Mouse (Mus musculus): ENCODE measurements around the gene Olfr288. TPM values are rescaled to one million over a fixed set of nuclear protein-coding genes. Genes with fewer than 3 reads are reported as not detected.

The Olfr288 gene
- total RNA-seq, 4 experiments from 2014 or later, result 0.37 TPM; not detected in 3

- no peak for DNase-seq (ENCODE audit: low spot score in 2 of 2)
Observed at GRCm38 (mm10) chr15:98166963-98167644, 28.2 kb downstream of the Olfr288 start, which contains the start of gene Ccdc184. Ccdc184 (plus strand) TSS chr15:98167158.

- DNase-seq (ENCODE audit: low spot score in 2 of 2), result no peak
Observed at GRCm38 (mm10) chr15:98165525-98165924, 29.8 kb downstream of the Olfr288 start, which contains the start of gene Asb8. Asb8 (minus strand) TSS chr15:98165625.

- DNase-seq (ENCODE audit: low spot score in 2 of 2), result no peak
Observed at GRCm38 (mm10) chr15:98162561-98162960, 32.8 kb downstream of the Olfr288 start.

- DNase-seq (ENCODE audit: low spot score in 2 of 2), result no peak
Observed at GRCm38 (mm10) chr15:98161026-98161805, 34.1 kb downstream of the Olfr288 start.

- DNase-seq (ENCODE audit: low spot score in 2 of 2), result no peak
Observed at GRCm38 (mm10) chr15:98157253-98157652, 38.1 kb downstream of the Olfr288 start.

GRCm38 (mm10) chr15:98155944-98156343, 39.4 kb downstream of the Olfr288 start:
- DNase-seq (ENCODE audit: low spot score in 2 of 2), result no peak

- no peak for DNase-seq (ENCODE audit: low spot score in 2 of 2)
Observed at GRCm38 (mm10) chr15:98155272-98155671, 40.1 kb downstream of the Olfr288 start.

- no peak for DNase-seq (ENCODE audit: low spot score in 2 of 2)
Observed at GRCm38 (mm10) chr15:98154631-98155030, 40.7 kb downstream of the Olfr288 start.

GRCm38 (mm10) chr15:98154146-98154545, 41.2 kb downstream of the Olfr288 start:
- no peak for DNase-seq (ENCODE audit: low spot score in 2 of 2)

- DNase-seq (ENCODE audit: low spot score in 2 of 2), result no peak
Observed at GRCm38 (mm10) chr15:98153625-98154024, 41.7 kb downstream of the Olfr288 start.

GRCm38 (mm10) chr15:98152916-98153315, 42.4 kb downstream of the Olfr288 start:
- no peak for DNase-seq (ENCODE audit: low spot score in 2 of 2)

- DNase-seq (ENCODE audit: low spot score in 2 of 2), result no peak
Observed at GRCm38 (mm10) chr15:98149166-98149602, 46.2 kb downstream of the Olfr288 start.

GRCm38 (mm10) chr15:98148356-98148755, 47.0 kb downstream of the Olfr288 start:
- DNase-seq (ENCODE audit: low spot score in 2 of 2), result no peak

- DNase-seq (ENCODE audit: low spot score in 2 of 2), result peak; percentile 84 to 94
Observed at GRCm38 (mm10) chr15:98145559-98146181, 49.7 kb downstream of the Olfr288 start.

- DNase-seq (ENCODE audit: low spot score in 2 of 2), result no peak
Observed at GRCm38 (mm10) chr15:98144861-98145507, 50.4 kb downstream of the Olfr288 start.

- DNase-seq (ENCODE audit: low spot score in 2 of 2), result no peak
Observed at GRCm38 (mm10) chr15:98142515-98142914, 52.8 kb downstream of the Olfr288 start.

- DNase-seq (ENCODE audit: low spot score in 2 of 2), result no peak
Observed at GRCm38 (mm10) chr15:98140809-98141208, 54.5 kb downstream of the Olfr288 start.

- DNase-seq (ENCODE audit: low spot score in 2 of 2), result no peak
Observed at GRCm38 (mm10) chr15:98139763-98140162, 55.6 kb downstream of the Olfr288 start.

- DNase-seq (ENCODE audit: low spot score in 2 of 2), result no peak
Observed at GRCm38 (mm10) chr15:98136871-98137270, 58.5 kb downstream of the Olfr288 start.
